Mouse (Mus musculus): ENCODE measurements at regions not wholly inside any gene's neighbourhood (a gene's known extent, or its start where the extent isn't known, plus 50 kb on each side); places are given as distances from the start of the nearest gene placed in this dataset.

- Histone ChIP-seq H3K27me3 (no peaks in the 10 kb centered on the region), H3K4me3 (replicated peaks) (no peak overlapping the region), H3K4me1 (no peaks in the 10 kb centered on the region), H3K9ac (no peak overlapping the region), H3K4me2 (no peak overlapping the region), H3K36me3 (replicated peaks) (no peaks in the 10 kb centered on the region), H3K9me3 (no peaks in the 10 kb centered on the region), H3K27ac (no peak overlapping the region)
- 48% methylated on average over 2 of the region's 2 CpGs for WGBS
- peak; percentile 76; the same call in 1 of the 2 replicates for ATAC-seq (ENCODE audit: low FRiP score)
Measured at GRCm38 (mm10) chr3:8367659-8367969, 1242.3 kb downstream of the Zfp704 start.

GRCm38 (mm10) chr3:8366907-8367658 is 1242.8 kb downstream of the Zfp704 start:
- Histone ChIP-seq H3K27me3 (no peaks in the 10 kb centered on the region), H3K36me3 (replicated peaks) (no peaks in the 10 kb centered on the region), H3K9me3 (no peaks in the 10 kb centered on the region), H3K4me2 (no peak overlapping the region), H3K4me1 (no peaks in the 10 kb centered on the region), H3K9ac (no peak overlapping the region), H3K4me3 (replicated peaks) (no peak overlapping the region), H3K27ac (no peak overlapping the region)
- WGBS, result 48% methylated on average over 3 of the region's 3 CpGs
- ATAC-seq (ENCODE audit: low FRiP score), result peak; percentile 68; the same call in 1 of the 2 replicates
